Mouse (Mus musculus) CD8-positive naive resting alpha-beta T cell, adult 2 months (primary cell): Measurements from ENCODE around the gene Col16a1.

Source experiments
- DNase-seq, 2 experiments: peaks; one replicate each; pipeline ENCODE4 v3.0.0; 2022; ENCODE audit warnings: low read depth in 2 of 2, low spot score in 2 of 2

Gene Col16a1

GRCm38 (mm10) chr4:130047331-130048202, at the start of gene Col16a1:
TSS of gene Col16a1 (plus strand) at chr4:130047840.
- no peak for DNase-seq

DNA sequence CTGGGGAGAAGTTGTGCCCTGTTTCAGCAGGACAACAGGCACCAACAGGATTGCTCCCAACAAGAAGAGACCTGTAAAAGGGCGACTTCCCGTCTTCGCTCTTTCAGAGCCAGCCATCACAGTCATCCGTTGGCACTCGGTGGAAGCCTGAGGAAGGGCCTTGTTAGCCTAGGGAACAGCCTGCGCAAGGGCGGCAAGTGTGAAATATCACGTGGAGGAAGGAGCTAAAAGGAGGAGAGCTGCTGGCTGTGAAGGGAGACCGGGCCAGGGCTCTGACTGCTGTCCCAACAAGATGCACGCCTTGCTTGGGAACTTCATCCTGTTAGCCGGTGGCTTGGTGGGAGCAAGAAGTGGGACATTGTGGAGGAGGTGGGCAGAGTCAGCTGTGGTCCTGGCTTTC, 49.5 kb upstream of the Col16a1 start:
- no peak for DNase-seq

DNA sequence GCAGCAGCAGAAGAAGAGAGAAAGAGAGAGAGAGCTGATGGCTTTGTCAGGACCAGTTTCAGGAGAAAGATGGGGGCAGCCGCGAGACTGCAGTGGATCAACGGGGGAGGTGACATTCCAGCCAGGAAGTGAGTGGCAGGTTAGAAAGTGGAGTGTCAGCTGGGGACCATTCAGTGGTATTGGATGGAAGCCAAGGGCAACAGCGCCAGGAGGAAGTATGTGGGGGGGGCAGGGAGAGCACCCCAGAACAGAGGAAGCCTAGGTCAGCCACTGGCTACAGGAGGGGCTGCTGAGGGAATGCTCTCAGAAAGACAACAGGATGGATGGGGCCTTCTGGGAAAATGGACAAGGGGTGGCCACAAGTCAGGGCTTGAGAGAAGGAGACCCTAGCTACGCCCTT, 45.9 kb upstream of the Col16a1 start:
- DNase-seq: no peak

DNA sequence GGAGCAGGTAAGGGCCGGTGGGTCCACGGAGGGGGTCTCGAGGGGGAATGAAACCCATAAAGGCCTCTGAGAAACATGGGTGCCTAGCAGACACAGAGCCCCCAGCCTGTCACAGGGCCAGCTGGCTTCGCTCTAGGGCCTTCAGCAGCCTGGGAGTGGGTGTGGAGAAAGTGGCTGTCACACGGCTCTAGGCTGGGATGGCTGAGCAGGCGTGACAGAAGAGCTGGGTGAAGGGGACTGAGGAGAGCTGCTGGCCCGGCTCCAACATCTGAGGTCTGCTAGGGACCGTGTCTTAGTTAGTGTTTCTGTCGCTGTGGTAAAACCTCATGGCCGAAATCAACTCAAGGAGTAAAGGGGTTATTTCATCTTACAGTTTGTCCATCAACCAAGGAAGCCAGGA, 45.5 kb upstream of the Col16a1 start:
- DNase-seq: no peak

- no peak for DNase-seq
These were observed 42.0 kb upstream of the Col16a1 start for GRCm38 (mm10) chr4:130005593-130005992.

DNA sequence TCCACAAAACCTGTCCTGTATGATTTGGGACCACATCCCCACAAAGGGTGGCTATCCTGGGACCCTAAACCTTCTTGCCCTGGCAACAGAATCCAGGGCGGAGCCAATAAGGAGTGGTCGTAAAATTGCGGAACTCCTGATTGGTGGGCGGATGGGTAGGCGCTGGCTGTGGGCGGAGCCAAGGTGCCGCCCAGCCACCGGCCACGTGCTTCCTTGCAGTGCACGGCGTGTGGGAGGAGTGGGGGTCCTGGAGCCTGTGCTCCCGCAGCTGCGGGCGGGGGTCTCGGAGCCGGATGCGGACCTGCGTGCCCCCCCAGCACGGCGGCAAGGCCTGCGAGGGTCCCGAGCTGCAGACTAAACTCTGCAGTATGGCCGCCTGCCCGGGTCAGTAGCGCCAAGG, 41.1 kb upstream of the Col16a1 start:
- DNase-seq: no peak

DNA sequence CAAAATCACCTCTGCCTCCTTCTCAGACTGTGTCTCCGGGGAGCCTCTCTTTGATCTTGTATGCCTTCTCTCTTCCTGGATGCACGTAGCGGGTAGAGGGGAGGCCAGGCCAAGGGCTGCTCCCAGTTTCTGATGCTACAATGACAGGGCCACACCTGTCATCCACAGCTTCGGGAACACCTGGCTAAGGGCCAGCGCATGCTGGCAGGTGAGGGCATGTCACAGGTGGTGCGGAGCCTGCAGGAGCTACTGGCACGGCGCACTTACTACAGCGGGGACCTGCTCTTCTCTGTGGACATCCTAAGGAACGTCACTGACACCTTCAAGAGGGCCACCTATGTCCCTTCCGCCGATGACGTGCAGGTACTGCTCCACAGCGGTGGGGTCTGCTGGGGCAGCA, 38.6 kb upstream of the Col16a1 start:
- no peak for DNase-seq

- no peak for DNase-seq
These were observed 36.9 kb upstream of the Col16a1 start for GRCm38 (mm10) chr4:130010723-130011122.

- no peak for DNase-seq
These were observed 35.4 kb upstream of the Col16a1 start for GRCm38 (mm10) chr4:130012234-130012633.

DNA sequence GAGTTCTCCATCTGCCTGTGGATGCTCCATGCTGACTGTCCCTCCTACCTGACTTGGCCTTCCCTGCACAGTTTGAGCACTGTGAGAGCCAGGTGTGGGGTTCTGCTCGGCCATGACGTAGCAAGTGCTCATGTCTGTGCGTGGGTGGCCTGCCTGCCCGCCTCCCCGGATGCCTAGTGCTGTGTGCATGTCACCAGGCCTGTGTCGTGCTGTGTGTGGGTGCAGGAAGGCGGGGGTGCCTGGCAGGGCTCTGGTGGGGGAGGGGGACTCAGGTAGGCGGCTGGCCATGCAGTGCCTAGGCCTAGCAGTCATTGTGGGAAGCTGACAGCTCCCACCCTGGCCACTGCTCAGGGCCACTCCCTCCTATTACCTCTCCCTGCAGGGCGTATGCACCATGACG, 34.5 kb upstream of the Col16a1 start:
- DNase-seq: no peak

DNA sequence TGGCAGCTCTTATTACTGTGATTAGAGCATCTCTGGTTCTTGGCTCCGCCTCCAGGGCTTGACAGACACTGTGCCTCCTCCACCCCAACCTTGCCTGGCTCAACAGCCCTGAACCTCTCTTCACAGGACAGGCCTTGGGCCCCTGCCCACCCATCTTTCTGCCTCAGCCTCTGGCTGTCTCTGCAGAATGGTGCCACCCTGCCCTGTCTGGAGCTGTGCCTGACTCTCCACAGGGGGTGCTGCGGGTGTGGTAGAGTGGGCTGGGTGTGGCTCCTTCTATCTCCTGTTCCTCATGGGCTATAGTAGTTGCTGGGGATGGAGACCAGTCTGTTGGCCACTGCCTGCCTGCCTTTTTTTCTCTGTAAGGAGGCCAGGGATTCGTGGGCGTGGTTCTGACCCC, 31.6 kb upstream of the Col16a1 start:
- DNase-seq: no peak

DNA sequence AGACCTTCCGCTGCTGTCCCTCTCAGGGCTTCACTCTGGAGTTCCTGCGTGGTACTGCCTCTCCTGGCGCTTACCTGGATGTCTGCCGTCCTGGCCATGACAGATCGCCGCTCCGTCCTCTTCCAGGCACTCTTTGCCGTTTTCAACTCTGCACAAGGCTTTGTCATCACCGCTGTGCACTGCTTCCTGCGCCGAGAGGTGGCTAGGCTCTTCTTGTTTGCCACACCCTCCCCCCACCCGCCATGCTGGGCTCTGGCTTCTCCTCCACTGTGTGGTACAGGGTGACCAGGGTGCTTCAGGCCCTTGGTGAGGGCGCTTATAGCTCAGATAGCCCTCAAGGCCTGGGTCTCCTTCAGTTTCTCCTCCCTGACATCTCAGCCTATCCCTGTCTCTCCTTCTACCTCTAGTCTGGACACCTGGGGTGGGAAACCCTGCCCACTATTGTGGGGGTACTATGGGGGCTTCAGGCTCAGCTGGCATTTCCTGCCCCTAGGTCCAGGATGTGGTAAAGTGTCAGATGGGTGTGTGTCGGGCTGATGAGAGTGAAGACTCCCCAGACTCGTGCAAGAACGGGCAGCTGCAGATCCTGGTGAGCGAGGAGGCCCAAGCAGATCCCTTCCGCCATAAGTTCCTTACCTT, 30.5 kb upstream of the Col16a1 start:
- peak; percentile 10 to 20 for DNase-seq

DNA sequence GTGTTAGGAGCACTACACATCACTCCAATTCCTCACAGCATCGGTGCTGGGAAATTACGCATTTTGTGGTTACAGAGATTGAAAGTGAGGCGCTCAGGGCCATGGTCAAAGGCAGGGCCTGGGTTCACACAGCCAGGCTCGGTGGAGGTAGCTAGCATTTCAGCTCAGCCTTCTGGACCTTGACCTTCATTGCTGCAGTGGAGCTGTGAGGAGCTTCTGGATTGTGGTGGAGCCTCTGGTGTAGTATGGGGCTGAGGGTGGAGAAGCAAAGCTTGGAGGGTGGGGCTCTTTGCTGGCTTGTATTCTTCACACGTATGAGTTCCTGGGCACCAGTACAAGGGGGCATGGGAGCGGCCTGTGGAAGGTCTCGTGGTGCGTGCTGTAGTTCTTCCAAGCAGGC, 24.7 kb upstream of the Col16a1 start:
- no peak for DNase-seq

- DNase-seq: no peak
These were observed 24.0 kb upstream of the Col16a1 start for GRCm38 (mm10) chr4:130023511-130024231.

DNA sequence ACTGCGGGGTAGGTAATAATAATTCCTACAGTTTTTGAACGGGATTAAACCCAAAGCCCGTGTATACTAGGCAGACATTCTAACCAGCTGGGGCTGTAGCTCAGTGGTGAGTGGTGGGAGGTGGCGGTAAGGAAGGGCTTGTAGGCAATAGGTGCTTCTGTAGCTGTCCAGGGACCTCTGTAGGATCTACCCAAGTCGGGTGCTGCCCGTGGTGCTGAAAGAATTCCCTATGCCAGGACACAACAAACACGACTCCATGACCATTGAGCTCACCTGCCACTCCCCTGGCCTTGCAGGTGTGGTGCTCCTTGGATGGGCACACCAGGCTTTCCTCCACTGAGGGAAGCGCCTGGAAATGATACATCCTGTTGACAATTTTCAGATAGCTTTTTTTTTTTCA, 22.1 kb upstream of the Col16a1 start:
- DNase-seq: no peak

DNA sequence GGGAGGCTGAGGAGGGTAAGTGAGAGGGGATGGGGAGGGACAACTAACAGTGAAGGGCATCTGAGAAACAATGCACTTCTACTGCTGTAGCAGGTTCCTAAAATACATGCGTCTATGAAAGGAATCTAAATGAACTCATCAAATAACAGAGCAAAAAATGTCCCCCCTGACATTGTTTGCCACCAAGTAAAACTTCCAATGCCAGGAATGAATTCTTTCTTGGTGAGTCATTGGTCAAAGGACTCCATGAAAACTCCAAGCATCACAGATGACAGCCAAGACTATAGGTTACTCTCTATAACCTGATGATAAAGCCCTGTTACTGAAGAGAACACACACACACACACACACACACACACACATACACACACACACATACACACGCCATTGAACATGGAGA, 16.5 kb upstream of the Col16a1 start:
- no peak for DNase-seq

DNA sequence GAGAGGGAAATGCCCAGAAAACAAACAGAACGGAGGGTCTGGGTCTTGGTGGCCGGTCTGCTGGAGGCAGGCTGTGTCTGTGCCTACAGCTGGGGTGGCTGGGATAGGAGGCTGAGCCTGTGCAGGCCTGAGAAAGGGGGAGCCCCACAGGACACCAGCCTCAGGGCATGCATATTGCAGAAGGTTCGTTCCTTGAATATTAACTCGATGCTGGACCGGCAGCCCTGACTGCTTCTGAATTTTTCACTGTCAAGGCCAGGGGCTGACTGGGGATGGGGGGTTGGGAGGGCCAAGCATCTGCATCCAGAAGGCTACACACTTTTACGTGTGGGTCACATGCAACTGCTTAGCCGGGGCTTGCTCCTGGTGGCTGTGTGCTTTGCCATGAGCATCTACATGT, 14.1 kb upstream of the Col16a1 start:
- no peak for DNase-seq

- DNase-seq: peak in 1 of 2 experiments; percentile 26
These were observed 11.5 kb upstream of the Col16a1 start for GRCm38 (mm10) chr4:130036112-130036511.

DNA sequence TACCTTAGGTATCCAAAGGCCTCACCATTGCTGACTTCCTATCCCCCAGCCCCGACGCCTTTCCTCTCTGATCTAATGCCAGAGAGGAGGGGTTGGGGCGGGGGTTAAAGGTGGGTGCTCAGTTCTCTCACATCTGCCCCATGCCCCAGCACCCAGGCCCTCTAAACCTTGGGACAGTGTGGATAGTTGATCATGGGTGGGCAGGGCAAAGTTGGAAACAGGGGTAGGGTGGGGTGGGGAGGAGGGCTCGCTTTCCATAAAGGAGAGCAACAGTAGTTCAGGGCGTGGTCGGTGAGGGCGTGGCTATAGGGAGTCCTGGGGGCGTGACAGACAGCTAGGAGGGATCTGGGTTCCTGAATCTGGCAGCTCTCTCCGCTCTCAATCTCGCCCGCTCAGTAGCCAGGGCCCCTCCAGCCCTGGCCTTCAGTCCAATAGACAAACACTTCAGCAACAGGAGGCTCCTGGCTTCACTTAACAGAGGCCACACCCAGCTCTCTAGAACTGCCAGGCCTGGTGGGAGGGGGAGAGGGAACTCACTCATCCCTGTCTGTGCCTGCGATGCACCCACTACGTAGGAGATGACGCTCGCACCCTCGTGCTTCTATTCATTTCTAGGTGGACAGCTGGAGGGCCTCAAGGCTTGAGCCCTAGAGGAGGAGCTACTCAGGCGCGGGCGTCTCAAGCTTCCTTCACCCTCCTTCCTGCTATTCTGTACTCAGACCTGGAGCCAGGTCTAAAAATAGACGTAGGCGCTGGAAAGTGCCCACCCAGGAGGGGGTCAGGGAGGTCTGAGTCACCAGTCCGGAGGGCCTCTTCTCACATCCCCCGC, 10.9 kb upstream of the Col16a1 start:
- DNase-seq: no peak

GRCm38 (mm10) chr4:130039351-130039750, 8.3 kb upstream of the Col16a1 start:
- DNase-seq: no peak

DNA sequence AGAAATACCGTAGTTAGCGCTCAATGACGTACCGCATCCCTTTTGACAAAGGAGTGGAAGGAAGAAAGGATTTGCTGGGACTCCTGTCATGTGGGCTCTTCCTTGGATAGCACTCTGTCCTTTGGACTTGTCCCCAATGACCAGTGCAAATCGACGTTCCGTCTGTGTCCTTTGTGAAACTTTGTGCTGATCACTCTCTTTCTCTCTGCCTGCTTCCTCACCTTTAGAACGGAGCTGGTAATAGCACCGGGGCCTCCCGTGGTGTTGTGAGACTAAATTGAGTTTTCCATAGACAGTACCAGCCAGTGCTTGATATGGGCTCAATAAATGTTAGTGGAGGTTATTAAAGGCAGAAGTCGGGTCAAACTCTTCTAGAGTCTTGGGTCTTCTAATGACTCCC, 6.6 kb upstream of the Col16a1 start:
- no peak for DNase-seq
